Comparison of ENCODE assay signal across 9 mouse cellular contexts in genomic region chr11:77764694-77765458, GRCm38 (mm10). TPM values are rescaled to one million over a fixed set of nuclear protein-coding genes. Genes with fewer than 3 reads are reported as not detected.
DNase-seq lines count a peak whose midpoint lies in the region; ATAC-seq lines count a peak whose summit lies in the region.
"Had no signal": no experiment of that assay in that cellular context is flagged by ENCODE, and none has a peak within 500 bp of the region (broad histone marks: within the 10 kb centered on the region; RNA-seq: fewer than 3 reads in every experiment).

No protein-coding gene starts in this region.

- H3K9me3 ChIP-seq in forebrain, embryonic 10.5 days: no peaks in the 10 kb centered on the region
- no peaks in the 10 kb centered on the region for H3K9me3 ChIP-seq in hindbrain, embryonic 14.5 days (ENCODE audit: control insufficient read depth, low read length)

- intact Hi-C loops in left cerebral cortex, postnatal 14 days (cut with DNase I): no loop called here

- H3K27ac ChIP-seq in forebrain, embryonic 10.5 days: peak overlapping the region; percentile 97; the same call in 1 of the 2 replicates
- no peak overlapping the region for H3K27ac ChIP-seq in hindbrain, embryonic 14.5 days

- peak overlapping the region; percentile 84 for H3K4me2 ChIP-seq in hindbrain, embryonic 14.5 days (replicated peaks)

- H3K27me3 ChIP-seq in forebrain, embryonic 10.5 days (ENCODE audit: poor library complexity, severe bottlenecking): peaks cover 45% of the 10 kb centered on the region
- H3K27me3 ChIP-seq in hindbrain, embryonic 14.5 days (ENCODE audit: control insufficient read depth, insufficient read depth, low read length): no peaks in the 10 kb centered on the region

- peak overlapping the region; percentile 98 for H3K9ac ChIP-seq in hindbrain, embryonic 14.5 days

- WGBS in forebrain, embryonic 10.5 days: 67% methylated on average over 9 of the region's 9 CpGs
- WGBS in hindbrain, embryonic 14.5 days: 41% methylated on average over 9 of the region's 9 CpGs

- H3K4me1 ChIP-seq in forebrain, embryonic 10.5 days: peaks cover 51% of the 10 kb centered on the region
- H3K4me1 ChIP-seq in hindbrain, embryonic 14.5 days (replicated peaks; ENCODE audit: control insufficient read depth, insufficient read depth, low read length): peaks cover 39% of the 10 kb centered on the region

- no peaks in the 10 kb centered on the region for H3K36me3 ChIP-seq in forebrain, embryonic 10.5 days (replicated peaks)
- H3K36me3 ChIP-seq in hindbrain, embryonic 14.5 days (replicated peaks; ENCODE audit: control insufficient read depth, insufficient read depth): no peaks in the 10 kb centered on the region

- ATAC-seq in hindbrain, embryonic 14.5 days (ENCODE audit: low FRiP score): no peak
- ATAC-seq in activated CD4-positive, CD25-positive, alpha-beta regulatory T cell, adult 4 months: no peak

- DNase-seq in cerebellum, postnatal 25 days: peak; percentile 30 to 32
- no peak for DNase-seq in cerebellum, adult 11 months
- no peak for DNase-seq in forebrain, embryonic 10.5 days (ENCODE audit: extremely low spot score, low spot score)
- no peak for DNase-seq in hindbrain, embryonic 14.5 days (ENCODE audit: low spot score)
- peak; percentile 54 to 62 for DNase-seq in left cerebral cortex, postnatal 14 days (ENCODE audit: low spot score in 2 of 2)
- peak; percentile 67 to 85 for DNase-seq in lung, postnatal 4 days
- DNase-seq in spleen, postnatal 14 days (ENCODE audit: low spot score in 2 of 2): no peak

- peak overlapping the region; percentile 95 for H3K4me3 ChIP-seq in forebrain, embryonic 10.5 days
- peak overlapping the region; percentile 96 for H3K4me3 ChIP-seq in hindbrain, embryonic 14.5 days (replicated peaks; ENCODE audit: low read length)

RNA-seq across cellular contexts. Expression of gene Myo18a, which starts 1.8 kb away (rescaled TPM):
- 25.9 and 26.4 TPM in 2 replicates for polyA plus RNA-seq in forebrain, embryonic 10.5 days (2016; fragmentation: Nextera tagmentation; extraction: Ambion mirVana)
- 42.1 and 43.7 TPM in 2 replicates for polyA plus RNA-seq in hindbrain, embryonic 14.5 days (2014; fragmentation: Nextera tagmentation; extraction: Ambion mirVana)
- 100 to 1,000 TPM; 151 to 169 TPM for total RNA-seq in left cerebral cortex, postnatal 14 days (2021)
- polyA plus RNA-seq in activated CD4-positive, CD25-positive, alpha-beta regulatory T cell, adult 4 months (2017; shearing (Covaris generic)): 10 to 100 TPM; 22.1 to 29.7 TPM

RNA-seq across cellular contexts. Expression of gene Gm10277, which starts 22.7 kb away (rescaled TPM):
- 0.92 and 1.2 TPM in 2 replicates for polyA plus RNA-seq in forebrain, embryonic 10.5 days (2016; fragmentation: Nextera tagmentation; extraction: Ambion mirVana)
- polyA plus RNA-seq in hindbrain, embryonic 14.5 days (2014; fragmentation: Nextera tagmentation; extraction: Ambion mirVana): 0.69 and 1.4 TPM in 2 replicates
- total RNA-seq in left cerebral cortex, postnatal 14 days (2021): not detected
- under 1 TPM; 0.20 to 0.57 TPM for polyA plus RNA-seq in activated CD4-positive, CD25-positive, alpha-beta regulatory T cell, adult 4 months (2017; shearing (Covaris generic))

RNA-seq across cellular contexts. Expression of gene Cryba1, which starts 39.8 kb away (rescaled TPM):
- polyA plus RNA-seq in forebrain, embryonic 10.5 days (2016; fragmentation: Nextera tagmentation; extraction: Ambion mirVana): 0.21 and 0.73 TPM in 2 replicates
- polyA plus RNA-seq in hindbrain, embryonic 14.5 days (2014; fragmentation: Nextera tagmentation; extraction: Ambion mirVana): 0.47 and 0.62 TPM in 2 replicates
- total RNA-seq in left cerebral cortex, postnatal 14 days (2021): not detected
- polyA plus RNA-seq in activated CD4-positive, CD25-positive, alpha-beta regulatory T cell, adult 4 months (2017; shearing (Covaris generic)): under 1 TPM in 1 of 2 experiments, not detected in 1; 0.73 TPM
- polyA plus RNA-seq: gonadal fat pad, adult 2 months had no signal

Comparison
In these comparisons a context has a peak if more than half of its experiments do, and no peak if none do; other contexts are left out.
1. DNase-seq: peak in cerebellum, postnatal 25 days (2 of 2), left cerebral cortex, postnatal 14 days (2 of 2) and lung, postnatal 4 days (2 of 2); none in cerebellum, adult 11 months (single experiment), forebrain, embryonic 10.5 days (single experiment), hindbrain, embryonic 14.5 days (single experiment) and spleen, postnatal 14 days (0 of 2).